Mouse (Mus musculus) hindbrain, postnatal 0 days (tissue): ENCODE results near the gene Gcnt4. TPM values are rescaled to one million over a fixed set of nuclear protein-coding genes. Genes with fewer than 3 reads are reported as not detected.

Experiments
- ATAC-seq: fragments of 200-750 bp; cut with Nextera tagmentation; 2 replicates; pipeline ENCODE4 v1.8.0; 2017; ENCODE audit warnings: mild to moderate bottlenecking, moderate TSS enrichment, moderate library complexity
- DNase-seq: peaks from one replicate; pipeline ENCODE4 v3.0.0-alpha.2; 2015; ENCODE audit warnings: low spot score
- H3K27ac ChIP-seq: fragments of 300-500 bp; sonication (generic); 2 replicates; pipeline ENCODE4 v1.5.1; 2014; ENCODE audit warnings: mild to moderate bottlenecking
- H3K27me3 ChIP-seq: fragments of 300-500 bp; sonication (generic); 2 replicates; pipeline ENCODE4 v1.6.1; 2014; ENCODE audit warnings: low read length, mixed read lengths; ENCODE audit not compliant: insufficient read depth
- H3K36me3 ChIP-seq: fragments of 300-500 bp; sonication (generic); 2 replicates; pipeline ENCODE4 v1.6.1; 2014; ENCODE audit warnings: low read length, mixed read lengths; ENCODE audit not compliant: insufficient read depth
- H3K4me1 ChIP-seq: fragments of 300-500 bp; sonication (generic); 2 replicates; pipeline ENCODE4 v1.6.1; 2014; ENCODE audit warnings: antibody characterized with exemption, low read length, mixed read lengths; ENCODE audit not compliant: insufficient read depth
- H3K4me2 ChIP-seq: fragments of 300-500 bp; sonication (generic); 2 replicates; pipeline ENCODE4 v1.6.1; 2014; ENCODE audit warnings: low read depth, mild to moderate bottlenecking, low read length, moderate library complexity, mixed read lengths
- H3K4me3 ChIP-seq: fragments of 300-500 bp; sonication (generic); 2 replicates; pipeline ENCODE4 v1.5.1; 2014; ENCODE audit warnings: low read length
- H3K9ac ChIP-seq: fragments of 300-500 bp; sonication (generic); replicated peaks from 2 replicates; pipeline ENCODE4 v1.6.1; 2014; ENCODE audit warnings: mild to moderate bottlenecking, low read length, moderate library complexity, mixed read lengths
- H3K9me3 ChIP-seq: fragments of 300-500 bp; sonication (generic); 2 replicates; pipeline ENCODE4 v1.6.1; 2016; ENCODE audit warnings: low read length, mixed read lengths
- CTCF ChIP-seq: IDR thresholded peaks from 2 replicates; pipeline ENCODE4 v1.5.1; 2016; ENCODE audit warnings: antibody characterized with exemption, control low read depth, low read depth
- WGBS: fragments of 180-500 bp; shearing (Covaris S2); extraction: QIAGEN DNeasy Blood & Tissue Kit; methylation state at CpG from one replicate; pipeline ENCODE4 v1.1.7; 2014; 5-methylcytosine and 5-hydroxymethylcytosine counted together
- polyA plus RNA-seq: library from polyadenylated mRNA; unstranded; fragments of >200 nt; fragmentation: Nextera tagmentation; extraction: Ambion mirVana; gene quantifications from 2 replicates; pipeline ENCODE4 v1.2.1, GENCODE M21; 2015
- total RNA-seq: library from RNA; depleted of rRNA; stranded (reverse); fragments of >200 nt; gene quantifications from 2 replicates; pipeline ENCODE4 v1.2.3, GENCODE M21; 2014

The Gcnt4 gene
- total and polyA plus RNA-seq, 2 experiments from 2014 or later, result 0.15 to 0.94 TPM

GRCm38 (mm10) chr13:96976986-96977595, 52.6 kb downstream of the Gcnt4 start:
- Histone ChIP-seq H3K4me3 (no peak overlapping the region), H3K36me3 (no peaks in the 10 kb centered on the region), H3K9ac (no peak overlapping the region), H3K27me3 (no peaks in the 10 kb centered on the region), H3K9me3 (no peaks in the 10 kb centered on the region), H3K4me1 (no peaks in the 10 kb centered on the region), H3K27ac (no peak overlapping the region), H3K4me2 (no peak overlapping the region)
- DNase-seq, result no peak
- WGBS, result 89% methylated on average over 6 of the region's 6 CpGs
- no peak for ATAC-seq
- TF ChIP-seq CTCF, result no peak

GRCm38 (mm10) chr13:96980561-96980960, 56.1 kb downstream of the Gcnt4 start:
- no peak overlapping the region for H3K9ac ChIP-seq
- H3K27me3 ChIP-seq, result no peaks in the 10 kb centered on the region
- H3K9me3 ChIP-seq, result no peaks in the 10 kb centered on the region
- ATAC-seq (no peak), DNase-seq (no peak)
- H3K4me3 ChIP-seq, result no peak overlapping the region
- no peak for TF ChIP-seq CTCF
- H3K4me2 ChIP-seq, result no peak overlapping the region
- H3K4me1 ChIP-seq, result no peaks in the 10 kb centered on the region
- no peaks in the 10 kb centered on the region for H3K36me3 ChIP-seq
- H3K27ac ChIP-seq, result no peak overlapping the region

GRCm38 (mm10) chr13:96983251-96984126, 59.0 kb downstream of the Gcnt4 start:
- TF ChIP-seq CTCF, result no peak
- Histone ChIP-seq H3K36me3 (no peaks in the 10 kb centered on the region), H3K4me3 (0 out of 2 replicates have a peak overlapping the region, but pooled peaks have one; percentile 2), H3K9ac (no peak overlapping the region), H3K9me3 (no peaks in the 10 kb centered on the region), H3K27me3 (no peaks in the 10 kb centered on the region), H3K4me1 (no peaks in the 10 kb centered on the region), H3K27ac (no peak overlapping the region), H3K4me2 (peak overlapping the region; percentile 33)
- no peak for DNase-seq
- WGBS, result 47% methylated on average over 26 of the region's 26 CpGs
- ATAC-seq, result no peak

GRCm38 (mm10) chr13:96984688-96985087, 60.2 kb downstream of the Gcnt4 start:
- no peak overlapping the region for H3K4me2 ChIP-seq
- no peak overlapping the region for H3K4me3 ChIP-seq
- DNase-seq (no peak), ATAC-seq (no peak)
- no peaks in the 10 kb centered on the region for H3K27me3 ChIP-seq
- H3K4me1 ChIP-seq, result no peaks in the 10 kb centered on the region
- no peaks in the 10 kb centered on the region for H3K36me3 ChIP-seq
- no peak for TF ChIP-seq CTCF
- no peaks in the 10 kb centered on the region for H3K9me3 ChIP-seq
- WGBS, result 82% methylated on average over 5 of the region's 5 CpGs
- no peak overlapping the region for H3K27ac ChIP-seq
- no peak overlapping the region for H3K9ac ChIP-seq

- WGBS, result 46% methylated on average over 12 of the region's 12 CpGs
- H3K4me2 ChIP-seq, result no peak overlapping the region
- H3K27ac ChIP-seq, result no peak overlapping the region
- ATAC-seq (no peak), DNase-seq (no peak)
- no peak overlapping the region for H3K9ac ChIP-seq
- no peak for TF ChIP-seq CTCF
- H3K9me3 ChIP-seq, result no peaks in the 10 kb centered on the region
- no peaks in the 10 kb centered on the region for H3K4me1 ChIP-seq
- H3K36me3 ChIP-seq, result no peaks in the 10 kb centered on the region
- H3K4me3 ChIP-seq, result no peak overlapping the region
- no peaks in the 10 kb centered on the region for H3K27me3 ChIP-seq
These were observed 61.2 kb downstream of the Gcnt4 start for GRCm38 (mm10) chr13:96985599-96986275.

- H3K9me3 ChIP-seq, result no peaks in the 10 kb centered on the region
- H3K4me1 ChIP-seq, result no peaks in the 10 kb centered on the region
- H3K27ac ChIP-seq, result no peak overlapping the region
- TF ChIP-seq CTCF, result no peak
- H3K9ac ChIP-seq, result no peak overlapping the region
- ATAC-seq, result no peak
- H3K36me3 ChIP-seq, result no peaks in the 10 kb centered on the region
- 94% methylated on average over 16 of the region's 16 CpGs for WGBS
- DNase-seq, result no peak
- no peak overlapping the region for H3K4me3 ChIP-seq
- no peak overlapping the region for H3K4me2 ChIP-seq
- no peaks in the 10 kb centered on the region for H3K27me3 ChIP-seq
These were observed 64.6 kb downstream of the Gcnt4 start for GRCm38 (mm10) chr13:96989129-96989528.
